Mouse (Mus musculus) T-helper 17 cell (primary cell): Measurements from ENCODE around the gene Gm21976.

ENCODE experiments used
- in situ Hi-C, 2 experiments: fragments of 300-600 bp; cut with MboI, MseI; formaldehyde crosslinking; loops; 1 replicate in 1 of 2; 2 replicates in 1 of 2; pipeline ENCODE4 v1.15.1; 2025; ENCODE audit warnings: high pct_unique_total_duplicates in 2 of 2

Gm21976 gene

DNA sequence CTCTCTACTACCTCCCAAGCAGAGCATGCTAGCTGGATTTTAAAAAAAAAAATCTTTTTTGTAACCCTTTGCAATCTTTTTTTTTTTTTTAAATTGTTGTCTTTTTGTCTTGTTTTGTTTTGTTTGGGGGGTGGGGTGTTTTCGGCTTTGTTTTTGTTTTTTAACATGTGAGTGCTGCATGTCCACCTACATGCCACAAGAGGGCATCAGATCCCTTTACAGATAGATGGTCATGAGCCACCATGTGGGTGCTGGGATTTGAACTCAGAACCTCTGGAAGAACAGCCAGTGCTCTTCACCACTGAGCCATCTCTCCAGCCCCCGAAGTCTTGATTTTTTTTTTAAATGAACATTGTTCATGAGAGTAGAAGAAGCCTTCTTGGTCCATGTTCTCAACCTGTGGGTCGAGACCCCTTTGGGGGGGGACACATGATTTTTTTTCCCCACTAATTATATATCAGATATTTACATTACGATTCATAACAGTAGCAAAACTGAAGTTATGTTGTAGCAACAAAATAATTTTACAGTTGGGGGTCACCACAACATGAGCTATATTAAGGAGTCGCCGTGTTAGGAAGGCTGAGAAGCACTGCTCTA is 18.3 kb downstream of the Gm21976 start:
- in situ Hi-C loops, result no loop called here

DNA sequence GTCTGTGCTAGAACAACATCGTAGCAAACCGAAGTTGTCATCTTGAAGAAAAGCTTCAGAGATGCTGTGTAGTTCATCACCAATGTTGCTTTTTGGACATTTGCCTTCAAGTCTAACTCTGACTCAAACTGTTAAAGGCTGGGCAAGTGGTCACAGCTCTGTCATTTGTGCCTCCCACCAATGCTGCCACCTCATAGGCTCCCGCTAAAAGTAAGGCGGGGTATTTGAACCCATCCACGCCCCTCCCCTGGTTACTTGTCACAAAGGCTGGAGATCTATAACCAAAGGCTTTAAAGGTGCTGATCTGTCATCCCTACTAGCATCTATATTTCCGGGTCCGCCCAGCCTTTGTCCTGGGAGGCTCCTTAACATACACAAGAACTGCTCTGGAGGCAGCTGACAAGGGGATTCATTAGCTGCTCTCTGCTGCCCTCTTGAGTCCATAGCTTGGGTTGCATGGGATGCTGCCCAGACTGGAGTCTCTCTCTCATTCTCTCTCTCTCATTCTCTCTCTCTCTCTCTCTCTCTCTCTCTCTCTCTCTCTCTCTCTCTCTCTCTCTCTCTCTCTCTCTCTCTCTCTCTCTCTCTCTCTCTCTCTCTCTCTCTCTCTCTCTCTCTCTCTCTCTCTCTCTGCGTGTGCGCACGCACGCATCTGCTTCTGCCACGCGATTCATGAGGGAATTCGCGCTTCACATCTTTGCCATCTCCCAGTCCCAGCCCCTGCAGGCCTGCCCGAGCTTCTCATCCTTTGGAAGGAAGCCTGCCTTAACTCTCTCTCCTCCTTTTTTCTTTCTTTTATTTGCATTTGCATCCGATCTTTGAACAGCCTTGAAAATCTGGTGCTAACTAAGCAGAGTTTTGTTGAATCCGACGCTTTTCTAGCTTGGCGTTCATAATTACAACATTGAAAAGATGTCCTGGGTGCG is 19.4 kb downstream of the Gm21976 start:
- in situ Hi-C loops, result no loop called here

DNA sequence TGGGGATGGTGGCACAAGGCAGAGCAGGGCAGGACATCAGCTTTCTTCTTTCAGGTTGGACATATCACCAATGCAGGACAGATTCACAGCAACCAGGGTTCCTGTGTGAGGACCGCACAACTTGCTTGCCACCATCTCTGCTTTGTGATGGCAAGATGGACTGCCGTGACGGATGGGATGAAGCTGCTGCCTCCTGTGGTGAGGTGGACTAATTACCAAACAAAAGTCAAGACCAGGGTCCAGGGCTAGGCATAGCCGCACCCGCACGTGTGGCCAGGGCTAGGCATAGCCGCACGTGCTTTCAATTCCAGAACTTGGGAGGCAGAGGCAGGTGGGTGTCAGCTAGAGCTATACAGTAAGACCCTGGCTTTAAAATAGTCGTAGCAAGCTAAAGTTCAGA is 25.6 kb downstream of the Gm21976 start:
- in situ Hi-C loops, result loop anchor here (25.0 kb wide), 2 partner anchors 507 to 1807 kb away; partner anchors contain the start of genes Bdp1 (in 1 of the 2), Fcho2 (in 1 of the 2), Serf1 (in 1 of the 2) and Smn1 (in 1 of the 2)

DNA sequence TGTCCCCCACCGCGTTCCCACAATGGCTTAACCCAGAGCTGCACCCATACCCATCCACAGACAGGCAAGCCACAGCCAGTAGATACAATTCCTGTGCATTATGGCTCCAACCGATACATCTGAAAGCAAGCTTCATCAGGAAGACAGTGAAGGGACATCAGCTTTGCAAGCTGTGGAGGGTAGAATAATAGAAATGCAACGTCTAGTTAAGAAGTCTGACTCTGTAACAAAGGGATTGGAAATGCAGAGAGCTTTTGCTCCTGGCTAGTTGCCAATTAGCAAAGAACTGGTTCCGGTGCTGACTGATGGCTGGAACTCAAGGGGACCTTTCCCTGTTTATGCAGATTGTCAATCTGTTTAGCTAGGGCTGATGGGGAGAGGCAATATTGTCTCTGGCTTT is 26.7 kb downstream of the Gm21976 start:
- in situ Hi-C loops, result loop anchor here (25.0 kb wide), 2 partner anchors 506 to 1806 kb away; partner anchors contain the start of genes Bdp1 (in 1 of the 2), Fcho2 (in 1 of the 2), Serf1 (in 1 of the 2) and Smn1 (in 1 of the 2)

DNA sequence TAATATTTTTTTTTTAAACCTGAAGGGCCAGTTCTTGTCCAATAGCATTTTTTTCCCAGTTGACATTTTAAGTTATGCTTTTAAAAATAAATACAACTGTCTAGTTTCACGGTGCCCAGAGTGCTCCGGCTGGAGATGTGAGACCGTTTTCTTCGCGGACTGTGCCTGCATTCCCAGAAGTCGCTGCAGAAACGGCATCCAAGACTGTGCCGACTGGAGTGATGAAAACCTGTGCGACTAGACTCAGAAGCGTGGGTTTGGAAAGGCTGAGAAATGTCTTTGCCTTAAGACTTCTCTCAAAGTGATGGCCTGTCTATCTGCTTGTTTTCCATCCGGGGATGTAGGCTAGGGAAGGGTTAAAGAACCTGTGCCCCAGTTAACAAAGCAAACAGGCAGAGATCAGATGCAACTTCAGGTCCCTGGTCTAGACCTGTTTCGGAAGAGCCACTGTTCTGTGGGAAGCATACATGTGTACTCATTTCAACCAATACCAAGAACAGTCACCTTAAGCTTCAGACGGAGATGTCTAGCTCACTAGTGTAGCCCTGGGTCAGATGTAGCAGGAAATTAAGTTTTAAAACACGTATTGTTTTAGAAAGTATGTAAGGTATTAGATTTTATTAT is 27.3 kb downstream of the Gm21976 start:
- in situ Hi-C loops, result loop anchor here (25.0 kb wide), 2 partner anchors 505 to 1805 kb away; partner anchors contain the start of genes Bdp1 (in 1 of the 2), Fcho2 (in 1 of the 2), Serf1 (in 1 of the 2) and Smn1 (in 1 of the 2)

DNA sequence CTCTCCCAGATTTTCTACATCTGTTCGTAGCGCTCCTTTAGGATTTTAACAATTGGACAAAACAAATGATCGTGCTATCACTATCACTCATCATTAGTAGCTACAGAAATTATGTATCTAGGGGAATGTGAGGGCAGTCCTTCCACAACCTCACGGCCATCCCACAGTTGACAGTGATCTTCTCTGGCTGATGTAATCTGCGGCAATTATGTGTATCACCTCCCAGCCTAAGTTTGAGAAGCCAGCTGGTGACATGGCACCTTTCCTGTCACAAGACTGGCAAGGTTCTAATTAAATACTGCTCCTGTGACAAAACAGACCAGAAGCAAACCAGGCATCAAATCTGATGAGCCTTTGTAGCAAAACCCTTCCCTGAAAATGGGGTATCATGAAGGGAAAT is 28.3 kb downstream of the Gm21976 start:
- in situ Hi-C loops, result loop anchor here (25.0 kb wide), 2 partner anchors 504 to 1804 kb away; partner anchors contain the start of genes Bdp1 (in 1 of the 2), Fcho2 (in 1 of the 2), Serf1 (in 1 of the 2) and Smn1 (in 1 of the 2)

DNA sequence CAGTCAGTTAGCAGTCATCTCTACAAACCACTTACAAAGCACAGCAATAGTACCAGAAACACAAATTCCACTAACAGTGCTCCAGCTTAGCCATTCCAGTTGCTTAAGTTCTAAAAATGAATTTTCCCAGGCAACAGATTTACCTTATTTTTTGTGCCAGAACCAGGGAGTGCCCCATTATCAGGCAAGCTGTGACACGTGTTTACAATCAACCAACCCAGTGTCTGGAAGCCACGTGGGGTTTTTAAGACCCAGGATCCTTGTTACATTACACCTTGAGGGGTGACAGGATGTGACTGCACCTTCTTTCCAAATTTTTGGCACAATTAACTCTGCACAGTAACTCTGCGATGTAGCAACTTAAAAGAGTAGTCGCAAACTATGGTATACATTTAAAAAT is 29.0 kb downstream of the Gm21976 start:
- in situ Hi-C loops, result loop anchor here (25.0 kb wide), 2 partner anchors 504 to 1804 kb away; partner anchors contain the start of genes Bdp1 (in 1 of the 2), Fcho2 (in 1 of the 2), Serf1 (in 1 of the 2) and Smn1 (in 1 of the 2)

DNA sequence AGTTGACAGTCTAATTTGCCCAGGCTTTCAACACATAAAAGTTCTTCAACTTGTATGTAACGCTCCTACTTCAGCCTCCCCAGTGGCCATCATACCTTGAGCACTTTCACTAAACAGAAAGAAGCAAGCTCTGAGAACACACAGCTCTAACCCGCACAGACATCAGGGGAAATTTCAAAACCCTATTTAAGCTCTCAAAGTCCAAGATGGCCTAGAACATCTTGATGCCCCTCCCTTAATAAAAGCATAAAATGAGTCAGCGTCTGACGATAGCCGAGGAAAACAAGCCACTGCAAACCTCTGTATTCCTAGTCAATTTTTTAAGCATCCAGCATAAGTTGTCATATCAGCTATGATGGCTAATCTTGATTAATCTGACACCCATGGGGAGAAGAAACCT is 31.9 kb downstream of the Gm21976 start:
- in situ Hi-C loops, result loop anchor here (5.0 to 25.0 kb wide), 4 partner anchors 49 to 1801 kb away; partner anchors contain the start of genes Ankra2 (in 1 of the 2), Bdp1 (in 1 of the 2), Fcho2 (in 1 of the 2) and Serf1 (in 1 of the 2)

DNA sequence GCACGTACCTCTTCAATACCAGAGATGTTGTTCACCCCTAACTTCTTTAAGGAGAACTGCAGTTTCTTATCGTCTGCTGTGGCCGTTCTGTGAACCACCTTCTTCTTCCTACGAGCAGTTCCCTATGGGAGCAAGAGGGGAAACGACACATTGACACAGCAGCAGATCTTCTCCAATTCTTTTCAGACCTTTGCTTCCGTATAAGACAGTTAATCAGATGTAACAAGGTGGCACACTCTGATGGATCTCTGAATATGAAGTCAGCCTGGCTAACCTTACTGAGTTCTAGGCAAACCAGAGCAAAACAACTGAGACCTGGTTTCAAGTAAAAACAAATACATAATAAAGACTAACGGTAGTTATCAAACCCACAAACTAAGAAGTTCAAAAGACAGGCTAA is 33.9 kb downstream of the Gm21976 start:
- in situ Hi-C loops, result loop anchor here (5.0 to 25.0 kb wide), 4 partner anchors 51 to 1799 kb away; partner anchors contain the start of genes Ankra2 (in 1 of the 2), Bdp1 (in 1 of the 2), Fcho2 (in 1 of the 2) and Serf1 (in 1 of the 2)

DNA sequence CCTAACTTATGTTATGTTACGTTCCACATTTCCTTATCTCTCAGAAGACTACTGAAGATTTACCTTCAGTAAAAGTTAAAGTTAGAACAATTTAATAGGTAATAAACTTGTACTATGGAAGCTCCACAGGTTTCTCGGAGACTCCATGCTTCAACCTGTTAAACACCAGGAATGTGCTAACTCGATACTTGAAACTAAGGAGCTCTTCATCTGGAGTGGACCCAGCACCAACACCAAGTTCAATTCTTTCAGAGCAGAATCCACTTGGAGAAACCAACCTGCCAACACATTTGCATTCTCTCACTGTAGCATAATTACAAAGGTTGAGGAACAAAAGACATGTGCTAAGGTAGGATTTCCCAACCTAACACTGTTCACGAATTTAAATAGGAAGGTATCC is 35.4 kb downstream of the Gm21976 start:
- in situ Hi-C loops, result loop anchor here (10.0 to 25.0 kb wide), 3 partner anchors 497 to 1797 kb away; partner anchors contain the start of genes Bdp1 (in 1 of the 2), Fcho2 (in 1 of the 2), Serf1 (in 1 of the 2) and Smn1 (in 1 of the 2)

DNA sequence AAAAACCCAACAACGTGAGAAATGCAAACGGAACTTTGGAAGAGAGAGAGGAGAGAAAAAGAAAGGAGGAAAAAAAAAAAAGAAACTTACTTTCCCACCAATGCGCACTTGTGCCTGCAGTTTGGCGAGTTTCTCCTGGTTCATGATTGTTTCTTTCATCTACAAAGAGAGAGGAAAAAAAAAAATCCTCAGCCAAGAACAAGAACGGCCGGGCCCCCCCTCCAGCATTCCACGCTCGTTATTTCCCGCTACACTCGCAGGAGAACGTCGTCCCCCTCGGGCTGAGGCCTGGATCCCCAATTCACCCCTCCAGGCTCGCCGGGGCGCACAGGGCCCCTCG is 36.4 kb downstream of the Gm21976 start:
- in situ Hi-C loops, result loop anchor here (10.0 to 25.0 kb wide), 3 partner anchors 496 to 1796 kb away; partner anchors contain the start of genes Bdp1 (in 1 of the 2), Fcho2 (in 1 of the 2), Serf1 (in 1 of the 2) and Smn1 (in 1 of the 2)

DNA sequence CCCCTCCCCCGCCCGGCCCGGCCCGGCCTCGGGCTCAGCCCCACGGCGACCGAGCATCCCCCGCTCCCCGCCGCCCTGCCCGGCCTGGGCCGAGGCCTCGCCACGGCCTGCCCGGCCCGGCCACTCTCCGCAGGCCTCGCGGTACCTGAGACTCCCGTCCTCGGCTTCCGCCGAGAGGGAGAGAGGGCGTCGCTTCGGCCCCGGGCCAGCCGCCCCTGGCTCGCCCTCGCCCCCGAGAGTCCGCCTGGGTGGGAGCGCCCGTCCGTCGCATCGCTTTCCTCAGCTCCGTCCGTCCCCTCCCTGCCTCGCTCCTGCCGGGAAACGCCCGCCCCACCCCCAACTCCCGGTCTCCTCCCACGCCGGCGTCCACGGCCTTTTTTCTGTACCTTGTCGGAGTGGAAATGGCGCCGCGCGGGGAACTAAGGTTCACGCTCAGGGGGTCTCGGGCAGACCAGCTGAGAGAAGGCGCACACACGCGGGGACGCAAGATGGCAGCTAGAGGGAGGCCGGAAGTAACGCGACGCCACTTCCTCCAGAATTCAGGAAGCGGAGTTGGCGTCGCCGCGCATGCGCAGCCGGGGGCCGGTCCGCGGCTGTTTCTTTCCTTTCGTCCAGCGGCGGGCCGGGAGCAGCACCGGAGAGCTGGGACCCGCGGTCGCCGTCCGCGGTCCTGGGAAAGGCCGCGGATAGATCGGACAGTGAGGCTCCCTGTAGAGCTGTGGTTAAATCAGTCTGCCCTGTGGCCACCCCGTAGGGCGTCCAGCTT is 37.0 kb downstream of the Gm21976 start, which contains the start of gene Btf3:
Btf3 (minus strand) TSS at position 527 of the 766 bp plus-strand sequence.
- in situ Hi-C loops, result loop anchor here (10.0 to 25.0 kb wide), 3 partner anchors 496 to 1796 kb away; partner anchors contain the start of genes Bdp1 (in 1 of the 2), Fcho2 (in 1 of the 2), Serf1 (in 1 of the 2) and Smn1 (in 1 of the 2)

DNA sequence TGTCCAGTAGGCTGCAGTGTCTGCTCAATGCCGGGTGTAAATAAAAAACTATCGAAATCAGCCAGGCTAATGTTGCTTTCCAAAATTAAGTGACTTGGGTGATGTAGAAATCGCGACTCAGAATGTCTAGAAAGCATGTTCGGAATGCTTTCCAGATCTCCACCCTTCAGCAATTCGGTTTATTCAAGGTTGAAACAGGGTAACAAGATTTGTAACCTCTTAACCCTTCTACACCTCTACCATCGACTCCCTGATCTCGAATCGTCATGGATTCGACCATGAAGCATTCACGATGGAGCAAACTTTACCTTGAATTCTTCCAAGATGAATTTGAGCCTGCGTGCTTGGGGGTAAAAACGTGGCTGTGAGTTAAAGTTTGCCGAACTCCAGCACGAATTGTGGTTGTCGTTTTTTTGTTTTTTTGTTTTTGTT is 37.6 kb downstream of the Gm21976 start:
- in situ Hi-C loops, result loop anchor here (10.0 to 25.0 kb wide), 3 partner anchors 495 to 1795 kb away; partner anchors contain the start of genes Bdp1 (in 1 of the 2), Fcho2 (in 1 of the 2), Serf1 (in 1 of the 2) and Smn1 (in 1 of the 2)

DNA sequence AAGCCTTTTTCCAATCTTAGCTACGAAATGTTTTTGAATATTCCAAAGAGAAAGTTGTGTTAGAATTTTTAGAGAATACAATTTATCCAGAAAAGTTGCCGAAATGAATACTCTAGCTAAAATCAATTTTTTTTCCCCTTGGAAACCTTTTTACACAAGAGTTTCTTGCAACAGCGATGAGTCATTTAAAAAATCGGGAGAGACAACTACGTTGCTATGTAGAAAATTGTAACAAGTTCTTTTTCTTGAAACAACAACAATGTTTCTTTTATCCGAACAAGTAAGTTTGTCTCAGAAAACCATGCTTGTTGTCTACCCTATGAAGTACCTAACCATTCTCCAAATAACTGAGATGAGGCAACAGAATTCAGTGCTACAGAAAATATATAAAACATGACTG is 38.2 kb downstream of the Gm21976 start:
- in situ Hi-C loops, result loop anchor here (10.0 to 25.0 kb wide), 3 partner anchors 494 to 1794 kb away; partner anchors contain the start of genes Bdp1 (in 1 of the 2), Fcho2 (in 1 of the 2), Serf1 (in 1 of the 2) and Smn1 (in 1 of the 2)

DNA sequence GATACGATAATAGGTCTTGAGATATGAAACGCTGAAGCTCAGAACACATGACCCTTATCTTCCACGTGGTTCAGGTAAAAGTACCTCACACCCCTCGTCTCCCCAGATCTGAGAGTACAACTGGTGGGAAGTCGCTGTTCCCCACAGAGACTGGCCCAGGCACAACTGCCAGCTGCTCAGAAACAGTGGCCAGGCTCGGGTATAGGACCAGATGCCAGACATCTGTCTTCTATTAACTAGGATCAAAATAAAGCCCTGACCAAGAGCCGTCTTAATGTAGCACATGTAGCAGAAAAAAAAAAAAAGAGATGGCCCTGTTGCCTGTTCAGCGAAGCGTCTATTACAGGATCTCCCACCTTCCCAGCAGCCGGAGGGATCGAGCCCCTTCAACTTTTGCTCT is 45.3 kb downstream of the Gm21976 start:
- in situ Hi-C loops, result no loop called here

DNA sequence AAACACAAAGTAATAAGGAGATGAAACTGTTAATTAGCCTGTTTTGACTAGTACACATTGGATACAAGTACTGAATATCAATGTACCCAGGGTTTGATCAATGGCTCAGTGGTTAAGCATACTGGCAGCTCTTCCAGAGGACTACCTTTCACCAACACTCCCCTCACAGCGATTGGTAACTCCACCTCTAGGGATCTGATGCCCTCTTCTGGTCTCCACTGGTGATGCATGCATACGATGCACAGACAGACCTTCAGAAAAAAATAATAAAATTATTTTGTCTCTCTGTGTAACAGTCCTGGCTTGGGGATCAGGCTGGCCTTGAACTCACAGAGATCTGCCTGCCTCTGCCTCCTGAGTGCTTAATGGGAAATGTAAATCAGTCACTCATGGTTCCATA is 52.4 kb downstream of the Gm21976 start:
- in situ Hi-C loops, result no loop called here

DNA sequence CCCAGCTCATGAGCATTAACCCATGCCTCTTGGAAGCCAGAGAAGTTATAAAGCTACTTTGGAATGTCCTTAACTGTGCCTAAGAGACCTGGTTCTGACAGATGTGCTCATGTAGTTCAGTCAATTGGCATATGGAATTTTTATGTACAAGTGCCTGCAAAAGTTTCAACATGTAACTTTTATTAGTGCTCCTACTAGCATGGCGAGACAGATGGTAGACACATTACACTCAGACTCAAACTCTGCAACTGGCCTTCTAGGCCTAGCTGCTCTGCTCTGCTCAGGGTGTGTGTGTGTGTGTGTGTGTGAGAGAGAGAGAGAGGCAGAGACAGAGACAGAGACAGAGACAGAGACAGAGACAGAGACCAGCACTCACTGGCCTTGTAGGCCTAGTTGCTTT is 56.5 kb downstream of the Gm21976 start:
- in situ Hi-C loops, result no loop called here

DNA sequence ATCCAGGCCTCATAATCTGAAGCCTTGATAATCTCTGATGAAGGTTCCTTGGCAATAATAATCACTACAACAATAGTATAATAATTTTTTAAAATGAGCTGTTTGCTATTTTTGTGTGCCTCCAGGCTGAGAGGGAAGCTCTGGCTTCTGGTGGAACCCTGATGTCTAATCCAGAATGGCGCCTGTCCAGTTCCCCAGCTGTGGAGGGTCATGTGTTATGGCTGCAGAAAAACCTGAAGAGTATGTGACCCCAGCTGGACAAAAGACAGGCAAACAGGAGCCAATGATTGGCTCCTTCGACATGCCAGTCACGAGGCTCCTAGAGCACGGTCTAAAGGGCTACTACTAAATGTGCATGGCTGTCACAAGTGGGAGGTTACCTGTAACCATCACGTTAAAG is 60.8 kb downstream of the Gm21976 start:
- in situ Hi-C loops, result no loop called here

DNA sequence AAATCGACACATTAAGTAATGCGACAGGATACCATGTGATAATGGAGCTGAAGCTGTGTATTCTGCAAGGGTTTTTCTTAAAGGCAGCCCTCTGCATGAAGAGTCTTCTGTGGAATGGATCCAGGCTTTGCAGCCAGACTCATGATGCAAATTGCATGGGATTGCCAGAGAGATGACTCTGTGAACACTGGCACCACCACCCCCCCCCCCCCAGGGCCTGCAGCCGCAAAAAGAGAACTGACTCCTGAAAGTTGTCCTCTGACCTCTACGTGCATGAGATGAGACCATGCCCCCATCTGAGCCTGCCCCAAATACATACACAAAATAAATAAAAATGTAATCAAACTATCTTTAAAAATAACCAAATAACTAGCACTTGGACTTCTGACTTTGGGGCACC is 69.8 kb downstream of the Gm21976 start:
- in situ Hi-C loops, result no loop called here

DNA sequence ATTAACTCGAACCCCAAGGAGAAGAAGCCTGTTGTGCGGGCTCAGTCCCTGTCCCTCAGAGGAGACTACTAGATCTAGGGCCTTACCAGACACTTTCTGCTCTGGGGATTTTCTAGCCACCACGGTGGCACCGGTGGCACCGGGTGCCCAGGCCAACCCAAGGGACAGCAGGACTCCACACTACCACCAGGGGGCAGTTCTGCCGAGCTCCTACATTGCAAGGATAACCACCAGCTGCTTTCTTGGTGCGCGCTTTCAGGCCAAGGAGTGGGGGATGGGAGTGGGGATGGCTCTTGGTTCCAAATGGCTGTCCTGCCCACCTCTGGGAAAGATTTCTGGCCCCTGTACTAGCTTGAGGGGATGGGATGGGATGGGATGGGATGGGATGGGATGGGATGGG is 71.8 kb downstream of the Gm21976 start:
- in situ Hi-C loops, result no loop called here
